Mouse (Mus musculus): Measurements from ENCODE around the gene Hoxc12.

DNA sequence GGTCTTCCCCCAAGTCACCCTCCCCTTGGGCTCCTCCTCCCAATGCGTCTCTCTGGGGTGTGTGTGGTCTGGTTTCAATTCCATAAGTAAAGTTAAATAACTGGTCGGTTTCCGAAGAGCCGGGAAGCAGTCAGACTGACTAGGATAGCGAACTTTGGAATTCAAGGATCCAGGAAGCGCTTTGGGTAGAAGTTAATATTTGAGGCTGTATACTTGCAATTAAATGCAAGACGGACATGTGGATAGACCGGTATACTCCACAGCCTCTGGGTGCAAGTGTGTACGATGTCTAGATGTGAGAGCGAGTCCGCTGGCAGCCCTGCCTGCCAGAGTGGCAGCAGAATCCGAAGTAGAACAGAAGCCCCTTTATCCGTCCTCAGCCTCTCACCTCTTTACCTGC lies 25.9 kb downstream of the Hoxc12 start:
- TF ChIP-seq GATA1 (IDR thresholded peaks at IDR 0.05; ENCODE audit: low read length) (no peak), TAL1 (IDR thresholded peaks at IDR 0.05; ENCODE audit: low read length) (no peak)

Data from erythroblast, embryonic 14.5 days (primary cell).